Mouse (Mus musculus) MEL (cell line): ENCODE measurements at regions not wholly inside any gene's neighbourhood (a gene's known extent, or its start where the extent isn't known, plus 50 kb on each side); places are given as distances from the start of the nearest gene placed in this dataset.

Source experiments
- DNase-seq: peaks from one replicate; pipeline ENCODE4 v3.0.0; 2011; ENCODE audit warnings: low read depth, low spot score
- H3K27ac ChIP-seq: 2 replicates; pipeline ENCODE4 v1.5.1; 2012; ENCODE audit warnings: low read depth, mild to moderate bottlenecking, control low read depth, low read length, moderate library complexity; ENCODE audit not compliant: control insufficient read depth
- H3K27me3 ChIP-seq, 2 experiments: fragments of 150-350 bp in 1 of 2; sonication (generic) in 1 of 2; 2 replicates each; pipeline ENCODE4 v1.6.1; 2012; ENCODE audit warnings: low read length in 2 of 2, mild to moderate bottlenecking in 2 of 2, improper control_type of control experiment in 1 of 2, moderate library complexity in 1 of 2; ENCODE audit not compliant: insufficient read depth in 2 of 2, control insufficient read depth in 1 of 2
- H3K36me3 ChIP-seq, 2 experiments: 2 replicates each; pipeline ENCODE4 v1.6.1; 2012 to 2014; ENCODE audit warnings: low read length in 2 of 2, improper control_type of control experiment in 1 of 2, inconsistent platforms in 1 of 2, mild to moderate bottlenecking in 1 of 2; ENCODE audit not compliant: insufficient read depth in 2 of 2, control insufficient read depth in 1 of 2
- H3K4me1 ChIP-seq, 2 experiments: fragments of 150-350 bp in 1 of 2; sonication (generic) in 1 of 2; 2 replicates each; pipeline ENCODE4 v1.6.1; 2012; ENCODE audit warnings: low read length in 2 of 2, improper control_type of control experiment in 1 of 2, mild to moderate bottlenecking in 1 of 2; ENCODE audit not compliant: insufficient read depth in 2 of 2, control insufficient read depth in 1 of 2
- H3K4me3 ChIP-seq, 2 experiments: fragments of 150-350 bp in 1 of 2; sonication (generic) in 1 of 2; 2 replicates each; pipeline ENCODE4 v1.5.1; 2012; ENCODE audit warnings: low read depth in 2 of 2, low read length in 2 of 2, mild to moderate bottlenecking in 2 of 2, moderate library complexity in 2 of 2, control low read depth in 1 of 2, improper control_type of control experiment in 1 of 2; ENCODE audit not compliant: control insufficient read depth in 1 of 2, insufficient read depth in 1 of 2
- H3K79me2 ChIP-seq: 2 replicates; pipeline ENCODE4 v1.6.1; 2012; ENCODE audit warnings: mild to moderate bottlenecking, low read length, moderate library complexity; ENCODE audit not compliant: control insufficient read depth, poor library complexity, insufficient read depth
- H3K9ac ChIP-seq: 2 replicates; pipeline ENCODE4 v1.6.1; 2012; ENCODE audit warnings: low read depth, mild to moderate bottlenecking, control low read depth, low read length, moderate library complexity; ENCODE audit not compliant: control insufficient read depth, poor library complexity, severe bottlenecking
- H3K9me3 ChIP-seq: fragments of 150-350 bp; sonication (generic); replicated peaks from 2 replicates; pipeline ENCODE4 v1.6.1; 2012; ENCODE audit warnings: mild to moderate bottlenecking, low read length, improper control_type of control experiment, moderate library complexity; ENCODE audit not compliant: insufficient read depth
- CHD2 ChIP-seq: IDR thresholded peaks from 2 replicates; pipeline ENCODE4 v1.6.1; 2011; ENCODE audit warnings: low read length, improper control_type of control experiment
- ELF1 ChIP-seq: IDR thresholded peaks from 2 replicates; pipeline ENCODE4 v1.6.1; 2014; ENCODE audit warnings: low read depth, mild to moderate bottlenecking, inconsistent platforms, low read length, improper control_type of control experiment, moderate library complexity
- EP300 ChIP-seq, 2 experiments: IDR thresholded peaks; 2 replicates each; pipeline ENCODE4 v1.6.1; 2011; ENCODE audit warnings: improper control_type of control experiment in 2 of 2, low read length in 2 of 2, low read depth in 1 of 2, mild to moderate bottlenecking in 1 of 2
- GABPA ChIP-seq: IDR thresholded peaks from 2 replicates; pipeline ENCODE4 v1.6.1; 2012; ENCODE audit warnings: low read depth, mild to moderate bottlenecking, inconsistent platforms, low read length, improper control_type of control experiment, moderate library complexity
- GATA1 ChIP-seq: IDR thresholded peaks from 2 replicates; pipeline ENCODE4 v1.6.1; 2011; ENCODE audit warnings: low read depth, low read length, improper control_type of control experiment
- HCFC1 ChIP-seq: IDR thresholded peaks from 2 replicates; pipeline ENCODE4 v1.6.1; 2012; ENCODE audit warnings: low read depth, mild to moderate bottlenecking, inconsistent platforms, low read length, improper control_type of control experiment, moderate library complexity
- MAFK ChIP-seq: IDR thresholded peaks from 2 replicates; pipeline ENCODE4 v1.6.1; 2011; ENCODE audit warnings: low read depth, mild to moderate bottlenecking, low read length, improper control_type of control experiment, borderline replicate concordance
- MAX ChIP-seq: IDR thresholded peaks from 2 replicates; pipeline ENCODE4 v1.6.1; 2011; ENCODE audit warnings: low read length, improper control_type of control experiment
- MEF2A ChIP-seq: IDR thresholded peaks from 2 replicates; pipeline ENCODE4 v1.6.1; 2014; ENCODE audit warnings: low read depth, mild to moderate bottlenecking, inconsistent platforms, low read length, improper control_type of control experiment; ENCODE audit not compliant: poor library complexity, insufficient replicate concordance, severe bottlenecking; ENCODE audit errors: extremely low read depth
- NELFE ChIP-seq: IDR thresholded peaks from 2 replicates; pipeline ENCODE4 v1.6.1; 2011; ENCODE audit warnings: low read depth, low read length, improper control_type of control experiment
- NRF1 ChIP-seq: IDR thresholded peaks from 2 replicates; pipeline ENCODE4 v1.6.1; 2014; ENCODE audit warnings: low read depth, mild to moderate bottlenecking, inconsistent platforms, low read length, improper control_type of control experiment, moderate library complexity; ENCODE audit not compliant: poor library complexity, insufficient read depth, severe bottlenecking
- POLR2AphosphoS2 ChIP-seq: IDR thresholded peaks from 2 replicates; pipeline ENCODE4 v1.6.1; 2011; ENCODE audit warnings: low read length, improper control_type of control experiment
- POLR2AphosphoS5 ChIP-seq: IDR thresholded peaks from 2 replicates; pipeline ENCODE4 v1.6.1; 2012; ENCODE audit warnings: low read depth, borderline replicate concordance, mild to moderate bottlenecking, inconsistent platforms, low read length, moderate library complexity, mixed read lengths
- RAD21 ChIP-seq: IDR thresholded peaks from 2 replicates; pipeline ENCODE4 v1.6.1; 2011; ENCODE audit warnings: mild to moderate bottlenecking, low read depth, low read length, improper control_type of control experiment
- RCOR1 ChIP-seq: IDR thresholded peaks from 2 replicates; pipeline ENCODE4 v1.6.1; 2012; ENCODE audit warnings: low read depth, mild to moderate bottlenecking, inconsistent platforms, low read length, improper control_type of control experiment
- SIN3A ChIP-seq: IDR thresholded peaks from 2 replicates; pipeline ENCODE4 v1.6.1; 2012; ENCODE audit warnings: low read length, improper control_type of control experiment, inconsistent platforms
- SMC3 ChIP-seq: IDR thresholded peaks from 2 replicates; pipeline ENCODE4 v1.6.1; 2011; ENCODE audit warnings: low read depth, low read length, improper control_type of control experiment
- TAL1 ChIP-seq: IDR thresholded peaks from 2 replicates; pipeline ENCODE4 v1.6.1; 2012; ENCODE audit warnings: mild to moderate bottlenecking, inconsistent platforms, low read length, moderate library complexity, mixed read lengths
- TBP ChIP-seq: IDR thresholded peaks from 2 replicates; pipeline ENCODE4 v1.8.0; 2011; ENCODE audit warnings: low read depth, low read length, improper control_type of control experiment
- TCF12 ChIP-seq: IDR thresholded peaks from 2 replicates; pipeline ENCODE4 v1.6.1; 2014; ENCODE audit warnings: low read depth, mild to moderate bottlenecking, inconsistent platforms, low read length, improper control_type of control experiment, moderate library complexity
- UBTF ChIP-seq: IDR thresholded peaks from 2 replicates; pipeline ENCODE4 v1.6.1; 2012; ENCODE audit warnings: low read depth, mild to moderate bottlenecking, inconsistent platforms, low read length, improper control_type of control experiment, moderate library complexity, borderline replicate concordance; ENCODE audit not compliant: insufficient read depth
- ZC3H11A ChIP-seq: IDR thresholded peaks from 2 replicates; pipeline ENCODE4 v1.6.1; 2012; ENCODE audit warnings: low read depth, mild to moderate bottlenecking, inconsistent platforms, low read length, improper control_type of control experiment
- ZKSCAN1 ChIP-seq: IDR thresholded peaks from 2 replicates; pipeline ENCODE4 v1.6.1; 2012; ENCODE audit warnings: low read depth, mild to moderate bottlenecking, inconsistent platforms, low read length, improper control_type of control experiment, moderate library complexity
- ZMIZ1 ChIP-seq: IDR thresholded peaks from 2 replicates; pipeline ENCODE4 v1.6.1; 2012; ENCODE audit warnings: low read depth, mild to moderate bottlenecking, inconsistent platforms, low read length, improper control_type of control experiment, moderate library complexity
- ZNF384 ChIP-seq: IDR thresholded peaks from 2 replicates; pipeline ENCODE4 v1.6.1; 2012; ENCODE audit warnings: low read depth, mild to moderate bottlenecking, inconsistent platforms, low read length, improper control_type of control experiment

GRCm38 (mm10) chr9:43520931-43521330 lies 210.3 kb downstream of the Trim29 start:
- Histone ChIP-seq H3K4me3 (no peak overlapping the region), H3K27me3 (no peaks in the 10 kb centered on the region), H3K27ac (no peak overlapping the region), H3K79me2 (no peaks in the 10 kb centered on the region), H3K36me3 (no peaks in the 10 kb centered on the region), H3K9ac (no peak overlapping the region), H3K4me1 (no peaks in the 10 kb centered on the region), H3K9me3 (no peaks in the 10 kb centered on the region)
- no peak for DNase-seq
- TF ChIP-seq SMC3 = no peak
- TF ChIP-seq ZKSCAN1 = no peak
- no peak for TF ChIP-seq NRF1
- no peak for TF ChIP-seq MEF2A
- no peak for TF ChIP-seq MAFK
- TF ChIP-seq POLR2AphosphoS5 = no peak
- TF ChIP-seq HCFC1 = no peak
- TF ChIP-seq MAX = no peak

GRCm38 (mm10) chr9:43524947-43525565 lies 214.4 kb downstream of the Trim29 start:
- no peak for TF ChIP-seq ELF1
- no peak for TF ChIP-seq SMC3

GRCm38 (mm10) chr9:43532187-43532586 lies 211.6 kb upstream of the Nectin1 start:
- Histone ChIP-seq H3K9ac (no peak overlapping the region), H3K36me3 (no peaks in the 10 kb centered on the region), H3K4me1 (no peaks in the 10 kb centered on the region), H3K9me3 (no peaks in the 10 kb centered on the region), H3K79me2 (no peaks in the 10 kb centered on the region), H3K27ac (no peak overlapping the region), H3K4me3 (no peak overlapping the region), H3K27me3 (no peaks in the 10 kb centered on the region)
- no peak for DNase-seq
- no peak for TF ChIP-seq ZMIZ1
- no peak for TF ChIP-seq MAX
- TF ChIP-seq TAL1 = no peak
- no peak for TF ChIP-seq NELFE
- no peak for TF ChIP-seq CHD2
- no peak for TF ChIP-seq ZNF384
- TF ChIP-seq TBP = no peak
- TF ChIP-seq GATA1 = no peak
- TF ChIP-seq TCF12 = no peak
- TF ChIP-seq POLR2AphosphoS5 = no peak
- TF ChIP-seq UBTF = no peak
- TF ChIP-seq SMC3 = no peak
- TF ChIP-seq RCOR1 = no peak
- no peak for TF ChIP-seq RAD21
- no peak for TF ChIP-seq SIN3A
- TF ChIP-seq EP300 (IDR thresholded peaks at IDR 0.05; ENCODE audit: low read depth in 1 of 2, low read length in 2 of 2) = no peak
- TF ChIP-seq POLR2AphosphoS2 = no peak
- TF ChIP-seq ZC3H11A = no peak
- no peak for TF ChIP-seq GABPA

More at GRCm38 (mm10) chr9:43524947-43525565, 214.4 kb downstream of the Trim29 start:
- Histone ChIP-seq H3K27me3 (no peaks in the 10 kb centered on the region), H3K9ac (no peak overlapping the region), H3K9me3 (no peaks in the 10 kb centered on the region), H3K4me3 (no peak overlapping the region), H3K4me1 (no peaks in the 10 kb centered on the region), H3K27ac (no peak overlapping the region), H3K36me3 (no peaks in the 10 kb centered on the region), H3K79me2 (no peaks in the 10 kb centered on the region)
- DNase-seq = no peak
